20 mouse cellular contexts compared by ENCODE assay signal in the genomic region with DNA sequence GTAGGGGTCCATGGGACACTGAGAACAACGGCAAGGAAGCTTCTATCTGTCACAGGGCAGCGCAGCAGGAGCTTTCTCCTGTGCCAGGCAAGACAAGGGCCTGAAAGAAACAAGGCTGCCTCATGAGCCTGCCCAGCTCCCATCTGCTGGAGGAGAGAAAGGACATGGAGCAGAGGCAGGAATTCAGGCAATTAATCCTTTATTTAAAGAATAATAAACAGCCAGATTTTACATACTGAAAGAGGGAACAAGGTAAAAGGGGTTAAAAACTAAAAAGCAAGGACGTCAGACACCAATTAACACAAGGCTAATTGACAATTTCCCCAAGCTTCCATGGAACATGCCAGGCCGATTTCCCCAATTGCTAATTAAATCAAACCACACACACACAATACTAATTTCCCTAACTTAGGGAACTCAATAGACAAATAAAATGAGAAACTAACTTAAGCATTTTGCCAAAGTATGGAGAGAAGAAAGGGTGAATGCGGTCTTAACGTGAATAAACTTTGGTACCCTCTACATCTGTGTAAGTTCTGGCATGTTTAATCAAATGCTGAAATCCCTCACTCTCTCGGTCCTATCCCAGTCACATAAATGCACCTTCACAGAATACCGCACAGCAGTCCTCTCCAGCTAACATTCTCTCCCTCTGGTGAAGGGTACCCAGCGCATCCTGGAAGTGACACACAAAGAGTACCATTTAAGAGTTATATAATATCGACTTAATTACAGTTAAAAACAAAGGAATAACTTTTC.
DNase-seq lines count a peak whose midpoint lies in the region; ATAC-seq lines count a peak whose summit lies in the region.
"Had no signal": no experiment of that assay in that cellular context is flagged by ENCODE, and none has a peak within 500 bp of the region (broad histone marks: within the 10 kb centered on the region; RNA-seq: fewer than 3 reads in every experiment).

No protein-coding gene starts in this region.

- no peaks in the 10 kb centered on the region for H3K9me3 ChIP-seq in hindbrain, embryonic 10.5 days
- H3K9me3 ChIP-seq in hindbrain, embryonic 14.5 days (ENCODE audit: control insufficient read depth, low read length): no peaks in the 10 kb centered on the region
- H3K9me3 ChIP-seq in forebrain, embryonic 14.5 days (replicated peaks; ENCODE audit: control insufficient read depth, low read length): no peaks in the 10 kb centered on the region
- H3K9me3 ChIP-seq: embryonic facial prominence, embryonic 13.5 days; heart, embryonic 13.5 days; hindbrain, embryonic 12.5 days had no signal

- H3K27ac ChIP-seq in hindbrain, embryonic 10.5 days: peak overlapping the region; percentile 6; the same call in 1 of the 2 replicates
- H3K27ac ChIP-seq in hindbrain, embryonic 14.5 days: no peak overlapping the region
- peak overlapping the region; percentile 39 for H3K27ac ChIP-seq in forebrain, embryonic 14.5 days (ENCODE audit: low read depth, low read length)
- H3K27ac ChIP-seq: embryonic facial prominence, embryonic 13.5 days; heart, embryonic 13.5 days; hindbrain, embryonic 12.5 days had no signal

- intact Hi-C loops in left cerebral cortex, postnatal 25 days (cut with DNase I): no loop called here

- H3K4me2 ChIP-seq in hindbrain, embryonic 14.5 days (replicated peaks): no peak overlapping the region
- H3K4me2 ChIP-seq in forebrain, embryonic 14.5 days (ENCODE audit: low read length): no peak overlapping the region
- H3K4me2 ChIP-seq: embryonic facial prominence, embryonic 13.5 days; heart, embryonic 13.5 days; hindbrain, embryonic 12.5 days had no signal

- WGBS in hindbrain, embryonic 10.5 days: 82% methylated on average over 10 of the region's 10 CpGs
- WGBS in hindbrain, embryonic 14.5 days: 66% methylated on average over 10 of the region's 10 CpGs
- 11% methylated on average over 10 of the region's 10 CpGs for WGBS in forebrain, embryonic 14.5 days

- no peak overlapping the region for H3K4me3 ChIP-seq in hindbrain, embryonic 10.5 days
- no peak overlapping the region for H3K4me3 ChIP-seq in hindbrain, embryonic 14.5 days (replicated peaks; ENCODE audit: low read length)
- no peak overlapping the region for H3K4me3 ChIP-seq in forebrain, embryonic 14.5 days (ENCODE audit: low read depth, low read length)
- H3K4me3 ChIP-seq: embryonic facial prominence, embryonic 13.5 days; heart, embryonic 13.5 days; hindbrain, embryonic 12.5 days had no signal

- no peaks in the 10 kb centered on the region for H3K4me1 ChIP-seq in hindbrain, embryonic 10.5 days (replicated peaks)
- no peaks in the 10 kb centered on the region; the same call in 1 of the 2 replicates for H3K4me1 ChIP-seq in hindbrain, embryonic 14.5 days (replicated peaks; ENCODE audit: control insufficient read depth, insufficient read depth, low read length)
- peaks cover 16% of the 10 kb centered on the region for H3K4me1 ChIP-seq in forebrain, embryonic 14.5 days (ENCODE audit: control insufficient read depth, insufficient read depth, low read length)
- H3K4me1 ChIP-seq: embryonic facial prominence, embryonic 13.5 days; hindbrain, embryonic 12.5 days had no signal

- 0 out of 2 replicates have a peak, but pooled peaks cover 2% of the 10 kb centered on the region for H3K27me3 ChIP-seq in hindbrain, embryonic 10.5 days (ENCODE audit: insufficient read depth, poor library complexity, severe bottlenecking)
- H3K27me3 ChIP-seq in hindbrain, embryonic 14.5 days (ENCODE audit: control insufficient read depth, insufficient read depth, low read length): no peaks in the 10 kb centered on the region
- no peaks in the 10 kb centered on the region for H3K27me3 ChIP-seq in forebrain, embryonic 14.5 days (replicated peaks; ENCODE audit: control insufficient read depth, insufficient read depth, low read length)
- H3K27me3 ChIP-seq: CH12.LX; embryonic facial prominence, embryonic 13.5 days; heart, embryonic 13.5 days; hindbrain, embryonic 12.5 days; Patski had no signal

- DNase-seq in hindbrain, embryonic 10.5 days (ENCODE audit: low spot score): no peak
- no peak for DNase-seq in hindbrain, embryonic 14.5 days (ENCODE audit: low spot score)
- peak; percentile 30 for DNase-seq in retina, postnatal 1 day
- DNase-seq in retina, embryonic 14.5 days (ENCODE audit: low spot score): no peak
- peak; percentile 90 for DNase-seq in forebrain, embryonic 14.5 days (ENCODE audit: low spot score)
- no peak for DNase-seq in left cerebral cortex, postnatal 25 days (ENCODE audit: low spot score in 2 of 2)
- no peak for DNase-seq in kidney, adult 18-20 months
- DNase-seq: adrenal gland, postnatal 14 days; cerebellum, adult 18-20 months; cerebellum, adult 9-11 months; cerebellum, postnatal 36 days; gastrocnemius, postnatal 10 days; heart, postnatal 36 days had no signal

- ATAC-seq in hindbrain, embryonic 14.5 days (ENCODE audit: low FRiP score): no peak
- ATAC-seq in forebrain, embryonic 14.5 days: peak; percentile 86
- ATAC-seq: activated CD4-positive, CD25-positive, alpha-beta regulatory T cell, adult 4 months; intestine, embryonic 16.5 days; Patski had no signal

- H3K36me3 ChIP-seq in hindbrain, embryonic 10.5 days: no peaks in the 10 kb centered on the region
- no peaks in the 10 kb centered on the region for H3K36me3 ChIP-seq in hindbrain, embryonic 14.5 days (replicated peaks; ENCODE audit: control insufficient read depth, insufficient read depth)
- H3K36me3 ChIP-seq in forebrain, embryonic 14.5 days (ENCODE audit: control insufficient read depth, insufficient read depth, low read length): no peaks in the 10 kb centered on the region
- H3K36me3 ChIP-seq: embryonic facial prominence, embryonic 13.5 days; heart, embryonic 13.5 days; hindbrain, embryonic 12.5 days had no signal

- H3K9ac ChIP-seq in hindbrain, embryonic 14.5 days: no peak overlapping the region
- H3K9ac ChIP-seq in forebrain, embryonic 14.5 days (ENCODE audit: low read length): no peak overlapping the region
- H3K9ac ChIP-seq: embryonic facial prominence, embryonic 13.5 days; heart, embryonic 13.5 days; hindbrain, embryonic 12.5 days had no signal

Comparison
In these comparisons a context has a peak if more than half of its experiments do, and no peak if none do; other contexts are left out.
1. DNase-seq: peak in retina, postnatal 1 day (single experiment) and forebrain, embryonic 14.5 days (single experiment); none in hindbrain, embryonic 10.5 days (single experiment), hindbrain, embryonic 14.5 days (single experiment), retina, embryonic 14.5 days (single experiment), left cerebral cortex, postnatal 25 days (0 of 2) and kidney, adult 18-20 months (single experiment).